Mouse (Mus musculus) mouse embryonic stem cell (cell line): Measurements from ENCODE around the gene Nemp1.

Experiments used
- in situ Hi-C, 2 experiments: fragments of 300-500 bp; cut with MboI; formaldehyde crosslinking; loops; 1 replicate in 1 of 2; 3 replicates in 1 of 2; pipeline ENCODE4 v1.14.3; 2019 to 2020; ENCODE audit warnings: low sequenced_read_pairs in 2 of 2, low pct_unique_long_range_greater_than_20kb in 1 of 2, mixed read lengths in 1 of 2; ENCODE audit not compliant: unreplicated experiment in 1 of 2

The Nemp1 gene

DNA sequence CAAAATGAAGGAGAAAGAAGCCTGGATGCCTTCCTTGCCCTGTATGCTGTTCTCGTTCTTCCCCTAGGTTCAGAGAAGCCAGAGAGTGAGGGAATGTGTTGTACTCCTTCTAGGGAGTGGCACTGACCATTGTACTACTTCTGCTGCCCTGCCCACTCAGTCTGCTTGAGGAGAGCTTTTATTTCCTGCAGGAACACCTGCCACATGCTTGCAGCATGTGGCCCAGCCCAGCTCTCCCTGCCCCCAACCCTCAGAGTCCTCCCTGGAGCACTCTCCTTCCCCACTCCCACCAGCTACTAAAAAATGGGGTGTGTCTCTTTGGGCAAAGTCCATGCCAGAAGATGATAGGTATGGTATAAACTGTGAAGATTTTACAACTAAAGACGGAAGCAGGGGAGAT is 37.6 kb downstream of the Nemp1 start:
- in situ Hi-C loops, result no loop called here

DNA sequence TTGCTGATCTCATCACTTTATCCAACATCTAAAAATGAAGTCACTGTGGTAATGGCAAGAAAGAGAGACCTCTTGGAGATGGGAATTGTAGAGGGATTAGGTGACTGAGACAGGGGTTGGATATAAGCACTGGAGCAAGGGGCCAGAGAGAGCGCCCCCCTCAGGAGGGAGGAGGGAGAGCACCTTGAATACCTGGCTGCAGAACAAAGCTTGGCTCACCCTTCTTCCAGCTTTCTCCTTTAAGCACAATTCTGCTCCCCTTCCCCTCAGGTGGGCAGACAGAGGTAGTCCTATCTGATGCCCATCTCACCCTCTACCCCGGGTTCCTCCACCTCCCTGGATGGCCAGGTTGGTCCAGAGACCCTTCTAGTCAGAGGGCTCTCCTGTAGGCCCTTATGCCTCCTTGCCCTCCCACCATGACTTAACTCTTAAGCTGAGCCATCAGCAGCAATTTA is 38.1 kb downstream of the Nemp1 start, which contains the start of gene Myo1a:
Gene Myo1a, plus strand, starts transcription at position 405 of the 455 bp plus-strand sequence.
- in situ Hi-C loops, result no loop called here

DNA sequence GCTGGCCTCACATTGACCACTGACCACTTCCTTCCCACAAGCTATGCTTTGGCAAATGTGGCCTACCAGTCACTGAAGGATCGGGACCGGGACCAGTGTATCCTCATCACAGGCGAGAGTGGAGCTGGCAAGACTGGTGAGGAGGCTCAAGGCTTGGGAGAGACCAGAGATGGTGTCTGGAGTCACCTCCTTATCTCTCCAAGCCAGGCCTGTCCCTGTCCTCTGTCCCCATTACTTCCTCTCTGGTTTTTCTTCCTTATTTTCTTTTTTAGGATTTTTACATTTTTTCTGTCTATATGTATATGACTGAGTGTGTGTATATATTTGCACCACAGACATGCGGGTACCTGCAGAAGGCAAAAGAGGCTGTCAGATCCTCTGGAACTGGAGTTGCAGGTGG is 39.1 kb downstream of the Nemp1 start:
- in situ Hi-C loops, result no loop called here

DNA sequence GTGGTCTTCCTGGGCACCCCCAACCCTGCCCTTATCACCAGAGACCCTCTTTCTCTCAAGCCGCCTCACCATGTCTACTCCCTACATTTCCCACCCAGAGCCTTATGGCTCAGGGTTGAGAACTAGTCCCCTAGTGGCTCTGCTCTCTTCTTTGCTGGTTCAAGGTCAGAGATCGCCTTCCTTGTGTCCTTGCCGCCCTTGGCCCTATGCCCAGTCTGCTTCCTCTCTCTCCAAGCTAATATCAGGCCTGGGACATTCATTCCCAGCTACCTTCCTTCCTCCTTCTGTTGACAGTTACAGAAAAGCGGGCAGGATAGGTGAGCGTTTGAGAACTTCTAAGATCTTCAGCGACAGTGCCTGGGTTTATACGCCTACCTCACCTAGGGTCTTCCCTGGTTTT is 41.0 kb downstream of the Nemp1 start:
- in situ Hi-C loops, result no loop called here

DNA sequence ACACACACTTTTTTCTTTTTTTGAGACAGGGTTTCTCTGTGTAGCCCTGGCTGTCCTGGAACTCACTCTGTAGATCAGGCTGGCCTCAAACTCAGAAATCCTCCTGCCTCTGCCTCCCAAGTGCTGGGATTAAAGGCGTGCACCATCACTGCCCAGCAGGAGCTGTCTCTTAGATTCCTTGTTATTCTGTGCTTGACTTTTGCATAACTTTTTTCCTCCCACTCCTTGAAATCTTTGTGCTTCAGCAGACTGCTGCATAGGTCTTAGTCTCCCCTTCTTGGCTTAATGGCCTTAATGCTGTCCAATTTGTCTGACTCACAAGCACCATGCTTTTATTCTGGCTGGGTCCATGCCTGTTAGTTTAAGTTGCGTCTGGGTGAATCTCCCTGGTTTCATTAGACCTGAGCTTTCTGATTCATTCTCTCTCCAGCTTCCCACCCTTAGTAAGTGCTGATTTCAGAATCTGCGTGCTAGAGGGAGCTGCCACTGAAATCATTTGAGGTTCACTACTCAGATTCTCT is 42.2 kb downstream of the Nemp1 start:
- in situ Hi-C loops, result no loop called here

DNA sequence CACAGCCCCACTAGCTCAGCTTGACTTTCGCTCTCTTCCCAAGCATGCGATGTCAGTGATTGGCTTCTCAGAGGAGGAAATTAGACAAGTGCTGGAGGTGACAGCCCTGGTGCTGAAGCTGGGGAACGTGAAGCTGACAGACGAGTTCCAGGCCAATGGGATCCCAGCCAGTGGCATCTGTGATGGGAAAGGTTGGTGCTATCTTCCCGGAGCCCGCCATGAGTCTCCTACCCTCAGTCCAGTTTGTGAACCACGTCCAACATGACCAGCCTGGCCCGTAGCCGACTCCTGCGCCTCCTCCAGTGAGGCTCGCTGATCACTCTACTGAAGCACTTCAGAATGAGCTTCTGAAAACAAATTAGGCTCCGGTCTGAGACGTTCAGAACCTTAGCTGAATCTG is 43.6 kb downstream of the Nemp1 start:
- in situ Hi-C loops, result no loop called here

DNA sequence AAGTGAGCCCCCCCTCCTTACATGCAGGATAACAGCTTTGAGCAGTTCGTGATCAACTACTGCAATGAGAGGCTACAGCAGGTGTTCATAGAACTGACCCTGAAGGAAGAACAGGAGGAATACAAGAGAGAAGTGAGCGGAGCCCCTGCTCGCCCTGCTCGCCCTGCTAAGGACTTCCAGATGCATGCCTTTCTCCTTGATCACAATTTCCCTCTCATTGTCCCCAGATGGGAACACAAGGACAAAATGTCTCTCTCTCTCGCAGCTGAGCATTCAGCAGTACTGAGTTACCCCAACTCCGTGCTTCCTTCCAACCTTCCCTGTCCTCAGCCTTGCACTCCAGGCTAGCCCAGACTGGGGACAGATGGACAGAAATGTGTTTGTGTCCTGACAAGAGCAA is 46.0 kb downstream of the Nemp1 start:
- in situ Hi-C loops, result no loop called here

DNA sequence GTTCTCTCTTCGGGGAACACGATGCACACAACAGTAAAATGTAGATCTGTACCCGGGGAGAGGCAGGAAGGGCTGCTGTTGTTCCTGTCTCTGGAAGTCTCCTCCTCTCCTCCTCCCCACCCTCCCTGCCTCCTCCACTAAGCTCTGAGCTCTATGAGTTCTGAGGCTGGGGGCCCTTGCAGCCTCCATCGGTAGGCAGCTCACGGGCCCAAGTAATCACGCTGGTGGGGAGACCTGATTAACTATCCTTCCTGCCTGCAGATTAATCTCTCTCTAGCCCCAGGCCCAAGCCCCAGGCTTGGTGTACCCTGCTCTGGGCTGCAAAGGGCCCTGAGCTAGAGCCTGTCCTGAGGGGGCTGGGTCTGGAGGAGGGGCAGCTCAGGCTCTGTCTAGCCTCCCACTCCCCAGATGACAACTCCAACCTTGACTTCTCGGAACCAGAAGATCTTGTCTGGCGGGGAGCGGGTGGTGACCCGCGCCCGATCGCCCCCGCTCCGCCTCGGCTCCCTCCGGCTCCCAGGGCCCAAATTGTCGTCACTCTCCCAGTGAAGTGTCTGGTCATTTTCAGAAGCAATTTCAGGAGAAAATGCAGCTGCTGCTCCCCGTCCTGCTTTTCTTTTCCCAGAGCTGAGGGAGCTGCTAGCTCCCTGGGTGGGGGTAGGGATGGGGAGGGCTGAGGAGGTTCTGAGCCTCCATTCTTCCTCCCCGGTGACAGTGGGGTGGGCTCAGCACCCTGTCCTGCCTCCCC is 55.1 kb downstream of the Nemp1 start:
- in situ Hi-C loops, result no loop called here

DNA sequence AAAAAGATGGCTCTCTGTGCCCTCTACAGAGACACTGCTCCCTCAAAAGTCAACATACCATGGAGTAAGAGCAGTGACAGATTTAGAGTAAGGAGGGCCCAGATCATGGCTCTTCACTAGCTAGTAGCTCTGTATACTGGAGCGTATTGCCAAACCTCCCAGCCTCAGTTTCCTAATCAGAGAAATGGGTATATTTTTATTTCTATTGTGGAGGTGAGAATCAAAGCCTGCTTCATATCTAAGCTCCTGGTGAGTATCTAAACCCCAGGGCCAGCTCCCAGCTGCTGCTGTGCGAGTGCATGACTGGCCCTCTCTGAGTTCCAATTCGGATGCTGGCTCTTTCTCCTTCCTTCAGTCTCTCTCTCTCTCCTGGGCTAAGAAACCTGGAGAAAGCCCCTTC is 57.5 kb downstream of the Nemp1 start, which contains the start of gene Tac2:
Gene Tac2, plus strand, starts transcription at position 301 of the 400 bp plus-strand sequence.
- in situ Hi-C loops, result no loop called here

DNA sequence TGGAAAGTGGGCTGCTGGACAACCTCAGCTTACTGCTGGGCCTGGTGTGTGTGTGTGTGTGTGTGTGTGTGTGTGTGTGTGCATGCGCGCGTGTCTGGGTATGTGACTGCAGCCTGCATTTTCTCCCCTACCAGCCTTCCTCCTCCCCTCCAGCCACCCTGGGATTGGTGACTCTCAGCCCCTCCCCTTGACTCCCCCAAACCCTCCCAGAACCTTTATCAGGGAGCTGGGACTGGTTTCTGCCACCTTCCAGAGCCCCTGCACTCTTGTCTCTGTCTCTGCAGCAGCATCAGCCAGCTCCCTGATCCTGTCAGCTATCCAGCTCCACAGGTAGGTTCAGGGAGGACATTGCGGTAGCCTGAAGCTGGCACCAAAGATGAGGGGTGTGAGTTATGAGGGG is 58.4 kb downstream of the Nemp1 start:
- in situ Hi-C loops, result loop anchor here in 1 of 2 experiments (25.0 kb wide), 1 partner anchor 462 kb away; the partner anchor contains the start of genes Gls2 and Rbms2

DNA sequence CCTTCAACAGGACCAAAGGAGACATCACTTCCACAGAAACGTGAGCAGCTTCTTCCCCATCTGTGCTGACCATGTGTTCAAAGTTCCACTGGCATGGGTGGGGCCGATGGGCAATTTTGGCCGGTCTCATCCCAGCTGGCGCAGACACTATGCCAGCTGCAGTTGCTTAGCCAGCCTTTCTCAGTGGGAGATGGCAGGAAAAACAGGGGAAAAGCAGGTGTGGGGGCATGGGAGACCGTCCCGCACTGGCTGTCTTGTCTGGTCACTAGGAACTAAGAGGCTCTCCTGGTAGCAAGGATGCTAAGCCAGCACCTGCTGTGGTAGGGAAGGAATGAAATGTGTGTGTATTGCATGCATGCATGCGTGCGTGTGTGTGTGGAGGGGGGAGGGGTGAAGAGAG is 61.7 kb downstream of the Nemp1 start:
- in situ Hi-C loops, result loop anchor here in 1 of 2 experiments (25.0 kb wide), 1 partner anchor 459 kb away; the partner anchor contains the start of genes Gls2 and Rbms2

DNA sequence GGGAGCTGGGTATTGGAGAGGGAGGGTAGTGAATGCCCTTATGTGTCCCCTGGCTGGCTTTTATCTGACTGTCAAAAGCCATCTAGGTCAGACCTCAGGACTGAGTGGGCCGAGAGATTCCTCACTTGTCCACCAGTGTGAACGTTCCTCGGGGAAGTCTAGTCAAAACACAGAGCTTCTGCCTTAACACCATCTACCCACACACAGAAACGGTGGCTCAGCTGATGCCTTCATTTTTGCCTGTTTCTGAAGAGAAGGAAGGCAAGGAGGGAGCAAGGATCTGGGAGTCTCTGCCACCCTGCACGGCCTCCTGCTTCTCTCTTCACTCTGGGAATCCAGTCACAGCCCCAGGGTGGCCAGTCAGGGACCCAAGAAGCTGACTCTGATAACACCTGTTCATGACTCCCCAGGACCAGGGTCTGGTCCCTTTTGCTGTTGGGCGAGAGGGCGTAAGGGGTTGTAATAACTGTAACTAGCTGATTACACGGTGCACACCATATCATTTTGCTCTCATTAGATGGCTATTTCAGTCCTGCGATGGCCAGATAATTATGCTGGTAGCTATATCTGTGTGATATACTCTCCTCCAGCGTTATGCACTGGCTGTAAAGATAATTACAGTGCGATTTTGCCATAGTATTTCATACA is 63.7 kb downstream of the Nemp1 start:
- in situ Hi-C loops, result loop anchor here in 1 of 2 experiments (25.0 kb wide), 1 partner anchor 457 kb away; the partner anchor contains the start of genes Gls2 and Rbms2

DNA sequence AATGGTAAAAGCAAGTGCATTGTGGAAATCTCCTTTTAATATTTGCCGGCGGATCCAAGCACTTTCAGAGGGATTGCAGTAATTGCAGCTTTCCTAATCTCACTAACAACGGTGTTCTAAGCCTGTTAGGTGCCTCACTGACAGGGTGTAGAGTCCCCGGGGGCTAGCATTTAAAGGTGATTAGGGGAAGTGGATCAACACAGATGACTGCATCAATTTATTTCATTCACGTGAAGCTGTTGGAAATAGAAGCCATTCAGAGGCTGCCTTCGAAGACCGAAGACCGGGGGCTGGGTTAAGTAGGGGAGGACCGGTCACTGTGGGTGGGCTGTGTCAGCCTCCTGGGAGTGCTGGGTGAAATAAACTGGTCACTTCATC is 64.2 kb downstream of the Nemp1 start:
- in situ Hi-C loops, result loop anchor here in 1 of 2 experiments (25.0 kb wide), 1 partner anchor 456 kb away; the partner anchor contains the start of genes Gls2 and Rbms2

DNA sequence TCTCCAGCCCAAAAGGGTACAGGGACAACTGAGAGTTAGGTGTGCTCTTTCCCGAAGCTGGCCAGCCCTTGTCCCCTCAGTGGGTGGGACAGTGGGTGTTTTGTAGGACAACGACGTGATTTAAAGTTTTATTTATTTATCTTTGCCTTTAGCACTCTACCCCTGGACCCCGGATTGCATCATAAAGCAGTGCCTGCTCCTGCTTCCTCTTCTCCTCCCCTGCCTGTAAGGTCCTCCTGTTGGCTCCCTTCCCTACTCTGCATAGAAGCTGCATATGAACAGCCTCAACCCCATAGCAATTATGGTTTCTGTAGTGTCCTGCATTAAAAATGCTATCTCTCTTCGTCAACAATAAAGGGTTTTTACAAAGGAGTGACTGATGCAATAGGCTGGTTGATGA is 64.7 kb downstream of the Nemp1 start:
- in situ Hi-C loops, result loop anchor here in 1 of 2 experiments (25.0 kb wide), 1 partner anchor 456 kb away; the partner anchor contains the start of genes Gls2 and Rbms2

DNA sequence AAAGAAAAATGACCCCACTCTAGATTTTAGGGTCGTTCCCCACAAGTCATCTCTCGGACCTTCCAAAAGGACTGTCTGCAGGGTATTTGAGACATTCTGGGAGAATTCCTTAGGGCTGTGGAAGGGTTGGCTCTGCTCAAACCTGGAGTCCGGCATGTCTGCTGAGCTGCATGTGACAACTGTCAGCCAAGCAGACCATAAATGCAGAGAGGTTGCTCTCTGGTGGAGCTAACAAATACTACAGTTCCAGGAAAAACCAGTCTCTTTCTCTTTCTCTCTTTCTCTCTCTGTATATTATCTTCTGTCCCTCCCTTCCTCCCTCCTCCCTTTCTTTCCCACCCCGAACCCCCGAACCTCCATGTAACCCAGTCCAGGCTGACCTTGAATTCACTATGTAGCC is 67.7 kb downstream of the Nemp1 start:
- in situ Hi-C loops, result loop anchor here in 1 of 2 experiments (25.0 kb wide), 1 partner anchor 453 kb away; the partner anchor contains the start of genes Gls2 and Rbms2

DNA sequence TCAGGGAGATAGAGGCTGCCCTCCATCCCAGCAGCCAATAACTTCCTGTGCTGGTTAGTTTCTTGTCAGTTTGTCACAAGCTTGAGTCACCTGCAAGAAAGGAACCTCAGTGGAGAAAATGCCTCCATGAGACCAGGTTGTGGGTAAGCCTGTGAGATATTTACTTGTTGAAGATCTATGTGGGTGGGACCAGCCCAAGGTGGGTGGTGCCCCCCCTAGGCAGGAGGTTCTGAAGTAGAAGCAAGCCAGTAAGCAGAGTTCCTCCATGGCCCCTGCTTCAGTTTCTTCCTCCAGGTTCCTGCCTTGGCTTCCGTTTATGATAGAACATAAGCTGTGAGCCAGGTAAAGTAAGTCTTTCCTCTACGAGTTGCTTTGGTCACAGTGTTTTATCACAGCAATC is 69.6 kb downstream of the Nemp1 start:
- in situ Hi-C loops, result loop anchor here (5.0 to 25.0 kb wide), 2 partner anchors 206 to 451 kb away; partner anchors contain the start of genes Gls2 (in 1 of the 2) and Rbms2 (in 1 of the 2)

DNA sequence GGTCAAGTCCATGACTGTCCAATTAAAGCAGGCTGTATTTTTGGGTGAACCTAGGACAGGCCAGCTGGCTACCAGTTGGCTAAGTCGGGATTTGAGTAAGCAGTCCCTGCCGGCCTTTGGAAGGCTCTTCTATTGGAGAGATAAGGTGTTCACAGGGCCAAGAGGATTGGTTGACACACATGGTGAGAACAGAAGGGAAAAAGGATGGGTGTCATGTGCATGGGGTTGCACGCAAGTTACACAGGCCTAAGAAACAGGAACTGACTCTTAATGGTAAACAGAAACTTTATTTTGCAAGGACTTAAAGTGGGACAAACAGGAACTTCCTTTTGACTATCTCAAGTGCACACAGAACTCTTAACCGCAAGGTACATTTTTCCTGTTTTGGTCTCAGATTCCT is 70.2 kb downstream of the Nemp1 start:
- in situ Hi-C loops, result loop anchor here (5.0 to 25.0 kb wide), 2 partner anchors 205 to 450 kb away; partner anchors contain the start of genes Gls2 (in 1 of the 2) and Rbms2 (in 1 of the 2)

DNA sequence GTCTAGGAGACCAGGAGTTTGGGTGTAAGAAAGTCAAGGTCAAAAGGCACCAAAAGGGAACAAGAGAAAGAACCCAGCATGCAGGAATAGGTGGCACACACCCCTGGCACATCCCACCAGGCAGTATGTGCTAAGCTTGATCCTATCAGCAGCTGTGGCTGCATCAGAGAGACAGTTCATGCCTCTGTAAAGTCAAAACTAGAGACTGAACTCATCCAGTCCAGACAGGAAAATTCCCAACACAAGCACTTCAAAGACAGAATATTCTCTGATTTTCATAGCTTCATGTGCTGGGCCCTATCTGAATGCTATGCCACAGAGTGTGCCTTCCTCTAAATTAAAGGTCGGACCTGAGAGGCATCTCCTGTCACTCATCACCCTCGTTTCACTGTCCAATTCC is 70.9 kb downstream of the Nemp1 start:
- in situ Hi-C loops, result loop anchor here (5.0 to 25.0 kb wide), 2 partner anchors 205 to 450 kb away; partner anchors contain the start of genes Gls2 (in 1 of the 2) and Rbms2 (in 1 of the 2)
